Mouse (Mus musculus) forebrain, embryonic 16.5 days (tissue): ENCODE data around the gene Slc35f4. TPM values are rescaled to one million over a fixed set of nuclear protein-coding genes. Genes with fewer than 3 reads are reported as not detected.

Experiments used
- ATAC-seq: fragments of 200-750 bp; cut with Nextera tagmentation; 2 replicates; pipeline ENCODE4 v1.8.0; 2017; ENCODE audit warnings: mild to moderate bottlenecking, moderate library complexity
- H3K27ac ChIP-seq: fragments of 300-500 bp; sonication (generic); 2 replicates; pipeline ENCODE4 v1.5.1; 2014; ENCODE audit warnings: low read length, control low read depth
- H3K27me3 ChIP-seq: fragments of 300-500 bp; sonication (generic); replicated peaks from 2 replicates; pipeline ENCODE4 v1.6.1; 2014; ENCODE audit warnings: low read length; ENCODE audit not compliant: control insufficient read depth, insufficient read depth
- H3K36me3 ChIP-seq: fragments of 300-500 bp; sonication (generic); 2 replicates; pipeline ENCODE4 v1.6.1; 2014; ENCODE audit not compliant: control insufficient read depth, insufficient read depth
- H3K4me1 ChIP-seq: fragments of 300-500 bp; sonication (generic); replicated peaks from 2 replicates; pipeline ENCODE4 v1.6.1; 2014; ENCODE audit warnings: low read length; ENCODE audit not compliant: control insufficient read depth, insufficient read depth
- H3K4me2 ChIP-seq: fragments of 300-500 bp; sonication (generic); 2 replicates; pipeline ENCODE4 v1.6.1; 2014; ENCODE audit warnings: mild to moderate bottlenecking, low read length, control low read depth
- H3K4me3 ChIP-seq: fragments of 300-500 bp; sonication (generic); replicated peaks from 2 replicates; pipeline ENCODE4 v1.5.1; 2014; ENCODE audit warnings: mild to moderate bottlenecking, low read length, control low read depth
- H3K9ac ChIP-seq: fragments of 300-500 bp; sonication (generic); replicated peaks from 2 replicates; pipeline ENCODE4 v1.6.1; 2014; ENCODE audit warnings: low read depth, low read length, control low read depth
- H3K9me3 ChIP-seq: fragments of 300-500 bp; sonication (generic); 2 replicates; pipeline ENCODE4 v1.6.1; 2016; ENCODE audit warnings: low read length; ENCODE audit not compliant: control insufficient read depth
- WGBS: fragments of 180-500 bp; shearing (Covaris S2); extraction: QIAGEN DNeasy Blood & Tissue Kit; methylation state at CpG from one replicate; pipeline ENCODE4 v1.1.7; 2014; 5-methylcytosine and 5-hydroxymethylcytosine counted together
- polyA plus RNA-seq: library from polyadenylated mRNA; unstranded; fragments of >200 nt; fragmentation: Nextera tagmentation; extraction: Ambion mirVana; gene quantifications from 2 replicates; pipeline ENCODE4 v1.2.1, GENCODE M21; 2015

The Slc35f4 gene
- polyA plus RNA-seq = 7.0 and 9.0 TPM in 2 replicates

GRCm38 (mm10) chr14:49525931-49526291 is at the start of gene Slc35f4:
Gene Slc35f4 (minus strand): TSS chr14:49526046.
- peak within 1 kb of the TSS; percentile 56 for H3K4me3 ChIP-seq
- H3K27me3 ChIP-seq = no peaks in the 10 kb centered on the region
- H3K9me3 ChIP-seq = no peaks in the 10 kb centered on the region
- 11% methylated on average over 6 of the region's 6 CpGs for WGBS
- peak; percentile 23 for ATAC-seq
- H3K4me2 ChIP-seq = peak within 1 kb of the TSS; percentile 90
- H3K36me3 ChIP-seq = no peaks in the 10 kb centered on the region
- H3K9ac ChIP-seq = peak within 1 kb of the TSS; percentile 68
- no peak within 1 kb of the TSS for H3K27ac ChIP-seq
- peaks cover 10% of the 10 kb centered on the region for H3K4me1 ChIP-seq

DNA sequence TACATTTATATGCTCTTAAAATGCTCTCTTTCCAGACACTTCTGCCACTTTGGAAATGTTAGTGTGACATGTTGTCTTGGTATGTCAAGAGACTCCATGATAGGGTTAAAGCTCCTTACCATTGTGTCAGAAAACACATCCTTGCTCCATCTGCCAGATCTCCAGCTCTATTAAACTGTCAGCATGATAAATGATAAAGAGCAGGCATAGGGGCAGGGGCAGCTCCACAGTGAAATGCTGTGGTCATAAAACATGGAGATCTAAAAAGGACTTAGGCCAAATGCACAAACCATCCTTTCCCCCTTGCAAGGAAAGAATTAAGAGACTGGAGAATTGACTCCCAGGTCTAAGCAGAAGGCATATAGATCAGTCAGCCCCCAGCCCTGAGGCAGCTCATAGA is 42.5 kb upstream of the Slc35f4 start:
- no peak overlapping the region for H3K27ac ChIP-seq
- no peak overlapping the region for H3K4me3 ChIP-seq
- H3K9me3 ChIP-seq = no peaks in the 10 kb centered on the region
- H3K9ac ChIP-seq = no peak overlapping the region
- no peaks in the 10 kb centered on the region for H3K27me3 ChIP-seq
- H3K36me3 ChIP-seq = no peaks in the 10 kb centered on the region
- no peak for ATAC-seq
- no peak overlapping the region for H3K4me2 ChIP-seq
- H3K4me1 ChIP-seq = no peaks in the 10 kb centered on the region

GRCm38 (mm10) chr14:49560706-49561105 is 34.9 kb upstream of the Slc35f4 start:
- H3K4me3 ChIP-seq = no peak overlapping the region
- H3K4me2 ChIP-seq = no peak overlapping the region
- H3K4me1 ChIP-seq = no peaks in the 10 kb centered on the region
- no peak overlapping the region for H3K9ac ChIP-seq
- no peaks in the 10 kb centered on the region for H3K36me3 ChIP-seq
- WGBS = 72% methylated on average over 2 of the region's 2 CpGs
- no peaks in the 10 kb centered on the region for H3K9me3 ChIP-seq
- H3K27ac ChIP-seq = no peak overlapping the region
- H3K27me3 ChIP-seq = no peaks in the 10 kb centered on the region
- no peak for ATAC-seq

GRCm38 (mm10) chr14:49540104-49540503 is 14.3 kb upstream of the Slc35f4 start:
- ATAC-seq = 0 out of 2 replicates have a peak, but pooled peaks have one; percentile 43
- Histone ChIP-seq H3K4me2 (no peak overlapping the region), H3K9ac (no peak overlapping the region), H3K36me3 (no peaks in the 10 kb centered on the region), H3K27ac (no peak overlapping the region), H3K4me1 (no peaks in the 10 kb centered on the region), H3K9me3 (no peaks in the 10 kb centered on the region), H3K4me3 (no peak overlapping the region), H3K27me3 (no peaks in the 10 kb centered on the region)
- WGBS = 35% methylated on average over 1 of the region's 1 CpGs

- Histone ChIP-seq H3K9me3 (no peaks in the 10 kb centered on the region), H3K9ac (peak overlapping the region; percentile 68), H3K36me3 (no peaks in the 10 kb centered on the region), H3K4me2 (peak overlapping the region; percentile 90), H3K4me3 (peak overlapping the region; percentile 56), H3K27ac (no peak overlapping the region), H3K27me3 (no peaks in the 10 kb centered on the region), H3K4me1 (peaks cover 10% of the 10 kb centered on the region)
- peak; percentile 86 for ATAC-seq
- WGBS = under 1% methylated on average over 58 of the region's 63 CpGs
These were observed 493 bp downstream of the Slc35f4 start for GRCm38 (mm10) chr14:49525176-49525930.

DNA sequence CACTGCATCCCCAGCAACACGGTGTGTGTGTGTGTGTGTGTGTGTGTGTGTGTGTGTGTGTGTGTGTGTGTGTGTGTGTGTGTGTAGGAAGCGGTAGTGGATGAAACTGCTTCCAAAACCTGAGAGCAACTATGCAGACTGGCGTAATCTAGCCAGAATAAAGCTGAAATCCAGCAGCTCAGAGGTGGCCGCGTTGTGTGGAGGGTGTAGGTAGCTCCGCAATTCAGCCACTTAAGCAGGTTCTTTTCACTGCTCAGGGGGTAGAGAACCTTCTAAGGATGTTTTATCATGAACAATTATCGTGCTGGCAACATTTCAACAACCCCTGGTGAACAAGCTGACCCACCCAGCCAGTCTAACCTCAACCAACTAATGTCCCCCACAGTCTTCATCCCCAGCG is 1.2 kb downstream of the Slc35f4 start:
- no peak overlapping the region for H3K27ac ChIP-seq

DNA sequence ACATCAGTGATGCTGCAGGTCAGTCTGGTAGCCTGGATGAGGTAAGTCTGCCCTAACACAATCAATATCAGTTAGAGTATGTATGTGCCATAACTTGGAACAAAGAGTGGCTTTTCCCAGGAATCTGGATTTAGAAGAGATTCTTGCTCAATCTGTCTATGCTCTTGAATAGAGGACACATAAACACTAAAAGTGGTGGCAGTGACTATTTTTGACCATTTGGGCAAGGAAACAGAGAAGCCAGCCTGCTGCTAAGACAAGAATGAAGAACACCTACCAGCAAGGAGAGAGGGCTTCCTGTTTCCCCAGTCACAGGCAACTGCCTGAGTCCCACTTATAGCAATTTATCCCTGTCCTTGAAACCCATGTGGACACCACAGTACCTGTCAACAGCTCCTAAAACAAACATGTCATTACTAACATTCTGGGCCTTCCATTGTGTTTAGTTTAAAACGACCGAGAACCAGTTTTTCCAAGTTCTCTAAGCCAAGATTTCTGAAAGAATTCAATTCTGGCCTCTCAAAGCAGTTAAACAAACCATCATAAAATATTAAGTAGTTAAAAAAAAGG is 10.7 kb downstream of the Slc35f4 start:
- WGBS = 79% methylated on average over 2 of the region's 2 CpGs
- Histone ChIP-seq H3K4me3 (no peak overlapping the region), H3K4me1 (no peaks in the 10 kb centered on the region), H3K9ac (no peak overlapping the region), H3K9me3 (no peaks in the 10 kb centered on the region), H3K36me3 (no peaks in the 10 kb centered on the region), H3K27ac (no peak overlapping the region), H3K27me3 (no peaks in the 10 kb centered on the region), H3K4me2 (no peak overlapping the region)
- ATAC-seq = no peak

More for the DNA sequence above, 1.2 kb downstream of the Slc35f4 start:
- no peaks in the 10 kb centered on the region for H3K36me3 ChIP-seq
- H3K9ac ChIP-seq = peak overlapping the region; percentile 68
- no peaks in the 10 kb centered on the region for H3K9me3 ChIP-seq
- H3K27me3 ChIP-seq = no peaks in the 10 kb centered on the region
- peak overlapping the region; percentile 56 for H3K4me3 ChIP-seq
- H3K4me1 ChIP-seq = peaks cover 10% of the 10 kb centered on the region
- ATAC-seq = peak; percentile 41; the same call in 1 of the 2 replicates
- WGBS = 65% methylated on average over 7 of the region's 8 CpGs
- peak overlapping the region; percentile 90 for H3K4me2 ChIP-seq

DNA sequence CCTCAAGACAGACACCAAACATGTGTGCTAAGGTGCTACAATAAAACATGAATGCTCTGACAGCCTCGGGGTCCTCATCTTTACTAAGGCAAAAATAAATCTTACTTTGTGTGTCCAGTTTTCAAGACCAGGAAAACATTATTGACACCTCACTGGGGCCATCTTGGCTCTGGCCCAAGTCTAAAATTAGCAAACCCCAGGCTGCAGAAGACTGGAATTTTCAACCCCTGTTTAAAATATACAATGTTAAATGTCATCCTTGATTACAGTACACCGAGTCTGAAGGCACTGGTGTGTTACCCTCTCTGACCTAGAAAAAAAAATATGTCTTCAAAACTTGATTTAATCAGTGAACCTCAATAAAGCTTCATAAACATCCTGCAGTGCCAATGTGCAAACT is 11.7 kb downstream of the Slc35f4 start:
- H3K27me3 ChIP-seq = no peaks in the 10 kb centered on the region
- H3K9ac ChIP-seq = no peak overlapping the region
- H3K9me3 ChIP-seq = no peaks in the 10 kb centered on the region
- no peak overlapping the region for H3K4me2 ChIP-seq
- no peaks in the 10 kb centered on the region for H3K4me1 ChIP-seq
- WGBS = 76% methylated on average over 2 of the region's 2 CpGs
- no peak overlapping the region for H3K27ac ChIP-seq
- no peak for ATAC-seq
- H3K36me3 ChIP-seq = no peaks in the 10 kb centered on the region
- H3K4me3 ChIP-seq = no peak overlapping the region

GRCm38 (mm10) chr14:49495192-49495591 is 30.7 kb downstream of the Slc35f4 start:
- H3K4me3 ChIP-seq = no peak overlapping the region
- H3K27me3 ChIP-seq = no peaks in the 10 kb centered on the region
- H3K9ac ChIP-seq = no peak overlapping the region
- no peak for ATAC-seq
- WGBS = 83% methylated on average over 1 of the region's 1 CpGs
- H3K27ac ChIP-seq = no peak overlapping the region
- no peak overlapping the region for H3K4me2 ChIP-seq
- H3K4me1 ChIP-seq = no peaks in the 10 kb centered on the region
- no peaks in the 10 kb centered on the region for H3K9me3 ChIP-seq
- no peaks in the 10 kb centered on the region for H3K36me3 ChIP-seq
